Mouse (Mus musculus): Measurements from ENCODE around the gene Slc16a13. TPM values are rescaled to one million over a fixed set of nuclear protein-coding genes. Genes with fewer than 3 reads are reported as not detected.

The Slc16a13 gene
- polyA plus RNA-seq (2016; fragmentation: Nextera tagmentation; extraction: Ambion mirVana) = 16.0 and 18.9 TPM in 2 replicates

GRCm38 (mm10) chr11:70220731-70221602 is at the start of gene Slc16a13:
TSS of gene Slc16a13 (minus strand) at chr11:70221064.
- H3K27ac ChIP-seq (replicated peaks) = peak within 1 kb of the TSS; percentile 91
- WGBS = under 1% methylated on average over 28 of the region's 28 CpGs
- DNase-seq (ENCODE audit: low spot score) = peak; percentile 95
- peaks cover 47% of the 10 kb centered on the region for H3K4me1 ChIP-seq
- H3K9me3 ChIP-seq (replicated peaks) = no peaks in the 10 kb centered on the region
- peaks cover 17% of the 10 kb centered on the region for H3K36me3 ChIP-seq
- H3K27me3 ChIP-seq (ENCODE audit: low read depth, poor library complexity, severe bottlenecking) = peaks cover 64% of the 10 kb centered on the region
- H3K4me3 ChIP-seq = peak within 1 kb of the TSS; percentile 73

GRCm38 (mm10) chr11:70266405-70266804 is 45.5 kb upstream of the Slc16a13 start:
- no peaks in the 10 kb centered on the region for H3K4me1 ChIP-seq
- DNase-seq (ENCODE audit: low spot score) = no peak
- WGBS = 90% methylated on average over 1 of the region's 1 CpGs
- no peak overlapping the region for H3K4me3 ChIP-seq
- H3K36me3 ChIP-seq = no peaks in the 10 kb centered on the region
- H3K27ac ChIP-seq (replicated peaks) = no peak overlapping the region
- no peaks in the 10 kb centered on the region for H3K9me3 ChIP-seq (replicated peaks)
- no peaks in the 10 kb centered on the region for H3K27me3 ChIP-seq (ENCODE audit: low read depth, poor library complexity, severe bottlenecking)

GRCm38 (mm10) chr11:70265819-70266218 is 45.0 kb upstream of the Slc16a13 start:
- H3K9me3 ChIP-seq (replicated peaks) = no peaks in the 10 kb centered on the region
- no peak overlapping the region for H3K27ac ChIP-seq (replicated peaks)
- H3K36me3 ChIP-seq = no peaks in the 10 kb centered on the region
- no peaks in the 10 kb centered on the region for H3K4me1 ChIP-seq
- H3K4me3 ChIP-seq = no peak overlapping the region
- H3K27me3 ChIP-seq (ENCODE audit: low read depth, poor library complexity, severe bottlenecking) = no peaks in the 10 kb centered on the region
- DNase-seq (ENCODE audit: low spot score) = no peak
- WGBS = 87% methylated on average over 4 of the region's 4 CpGs

GRCm38 (mm10) chr11:70265252-70265651 is 44.4 kb upstream of the Slc16a13 start:
- Histone ChIP-seq H3K4me1 (no peaks in the 10 kb centered on the region), H3K9me3 (replicated peaks) (no peaks in the 10 kb centered on the region), H3K27me3 (ENCODE audit: low read depth, poor library complexity, severe bottlenecking) (no peaks in the 10 kb centered on the region), H3K27ac (replicated peaks) (no peak overlapping the region), H3K4me3 (no peak overlapping the region), H3K36me3 (no peaks in the 10 kb centered on the region)
- 65% methylated on average over 3 of the region's 3 CpGs for WGBS
- no peak for DNase-seq (ENCODE audit: low spot score)

- H3K9me3 ChIP-seq (replicated peaks) = no peaks in the 10 kb centered on the region
- no peak for DNase-seq (ENCODE audit: low spot score)
- 92% methylated on average over 4 of the region's 4 CpGs for WGBS
- peaks cover 28% of the 10 kb centered on the region for H3K27me3 ChIP-seq (ENCODE audit: low read depth, poor library complexity, severe bottlenecking)
- peaks cover 16% of the 10 kb centered on the region for H3K4me1 ChIP-seq
- H3K36me3 ChIP-seq = no peaks in the 10 kb centered on the region
- no peak overlapping the region for H3K27ac ChIP-seq (replicated peaks)
- no peak overlapping the region for H3K4me3 ChIP-seq
Measured at GRCm38 (mm10) chr11:70259035-70259434, 38.2 kb upstream of the Slc16a13 start.

GRCm38 (mm10) chr11:70254931-70255531 is 34.2 kb upstream of the Slc16a13 start, which contains the start of gene Alox12:
TSS of gene Alox12 (minus strand) at chr11:70255353.
- peaks cover 65% of the 10 kb centered on the region for H3K27me3 ChIP-seq (ENCODE audit: low read depth, poor library complexity, severe bottlenecking)
- H3K27ac ChIP-seq (replicated peaks) = no peak within 1 kb of the TSS; the same call in 1 of the 2 replicates
- 1% methylated on average over 25 of the region's 25 CpGs for WGBS
- no peaks in the 10 kb centered on the region for H3K36me3 ChIP-seq
- H3K4me3 ChIP-seq = peak within 1 kb of the TSS; percentile 49
- peak; percentile 67 for DNase-seq (ENCODE audit: low spot score)
- H3K9me3 ChIP-seq (replicated peaks) = no peaks in the 10 kb centered on the region
- peaks cover 18% of the 10 kb centered on the region for H3K4me1 ChIP-seq

- no peaks in the 10 kb centered on the region for H3K9me3 ChIP-seq (replicated peaks)
- no peaks in the 10 kb centered on the region for H3K36me3 ChIP-seq
- peak overlapping the region; percentile 49 for H3K4me3 ChIP-seq
- WGBS = 4% methylated on average over 18 of the region's 18 CpGs
- no peak overlapping the region for H3K27ac ChIP-seq (replicated peaks)
- H3K27me3 ChIP-seq (ENCODE audit: low read depth, poor library complexity, severe bottlenecking) = peaks cover 65% of the 10 kb centered on the region
- no peak for DNase-seq (ENCODE audit: low spot score)
- H3K4me1 ChIP-seq = peaks cover 18% of the 10 kb centered on the region
Measured at GRCm38 (mm10) chr11:70254337-70254736, 33.5 kb upstream of the Slc16a13 start.

GRCm38 (mm10) chr11:70251853-70252252 is 31.0 kb upstream of the Slc16a13 start:
- no peak for DNase-seq (ENCODE audit: low spot score)
- Histone ChIP-seq H3K4me3 (no peak overlapping the region), H3K4me1 (peaks cover 18% of the 10 kb centered on the region), H3K27ac (replicated peaks) (no peak overlapping the region), H3K36me3 (no peaks in the 10 kb centered on the region), H3K9me3 (replicated peaks) (no peaks in the 10 kb centered on the region), H3K27me3 (ENCODE audit: low read depth, poor library complexity, severe bottlenecking) (peaks cover 65% of the 10 kb centered on the region)
- WGBS = 89% methylated on average over 8 of the region's 8 CpGs

- WGBS = 77% methylated on average over 11 of the region's 11 CpGs
- Histone ChIP-seq H3K9me3 (replicated peaks) (no peaks in the 10 kb centered on the region), H3K27me3 (ENCODE audit: low read depth, poor library complexity, severe bottlenecking) (peaks cover 56% of the 10 kb centered on the region), H3K36me3 (no peaks in the 10 kb centered on the region), H3K4me3 (no peak overlapping the region), H3K27ac (replicated peaks) (no peak overlapping the region), H3K4me1 (peaks cover 14% of the 10 kb centered on the region)
- no peak for DNase-seq (ENCODE audit: low spot score)
Measured at GRCm38 (mm10) chr11:70250150-70250549, 29.3 kb upstream of the Slc16a13 start.

GRCm38 (mm10) chr11:70247136-70247845 is 26.4 kb upstream of the Slc16a13 start:
- DNase-seq (ENCODE audit: low spot score) = peak; percentile 49
- no peaks in the 10 kb centered on the region for H3K9me3 ChIP-seq (replicated peaks)
- peaks cover 28% of the 10 kb centered on the region for H3K27me3 ChIP-seq (ENCODE audit: low read depth, poor library complexity, severe bottlenecking)
- H3K27ac ChIP-seq (replicated peaks) = no peak overlapping the region
- no peaks in the 10 kb centered on the region for H3K36me3 ChIP-seq
- H3K4me3 ChIP-seq = no peak overlapping the region
- 51% methylated on average over 9 of the region's 9 CpGs for WGBS
- H3K4me1 ChIP-seq = no peaks in the 10 kb centered on the region

GRCm38 (mm10) chr11:70242591-70242990 is 21.7 kb upstream of the Slc16a13 start:
- DNase-seq (ENCODE audit: low spot score) = no peak

GRCm38 (mm10) chr11:70239541-70240279 is 18.8 kb upstream of the Slc16a13 start, which contains the start of the genes Gm21988 and Rnasek:
TSS of gene Gm21988 (minus strand) at chr11:70239830.
TSS of gene Rnasek (minus strand) at chr11:70239842.
- peak within 1 kb of the TSS; percentile 95 for H3K27ac ChIP-seq (replicated peaks)
- no peaks in the 10 kb centered on the region for H3K27me3 ChIP-seq (ENCODE audit: low read depth, poor library complexity, severe bottlenecking)
- DNase-seq (ENCODE audit: low spot score) = peak; percentile 86
- no peaks in the 10 kb centered on the region for H3K9me3 ChIP-seq (replicated peaks)
- H3K4me1 ChIP-seq = peaks cover 46% of the 10 kb centered on the region
- peaks cover 16% of the 10 kb centered on the region for H3K36me3 ChIP-seq
- H3K4me3 ChIP-seq = peak within 1 kb of the TSS; percentile 93
- WGBS = under 1% methylated on average over 33 of the region's 35 CpGs

More at GRCm38 (mm10) chr11:70242591-70242990, 21.7 kb upstream of the Slc16a13 start:
- Histone ChIP-seq H3K27me3 (ENCODE audit: low read depth, poor library complexity, severe bottlenecking) (peaks cover 9% of the 10 kb centered on the region; the same call in 1 of the 2 replicates), H3K4me1 (peaks cover 22% of the 10 kb centered on the region), H3K36me3 (no peaks in the 10 kb centered on the region), H3K9me3 (replicated peaks) (no peaks in the 10 kb centered on the region), H3K27ac (replicated peaks) (no peak overlapping the region), H3K4me3 (no peak overlapping the region)
- 76% methylated on average over 11 of the region's 11 CpGs for WGBS

All from midbrain, embryonic 10.5 days (tissue).